Mouse (Mus musculus): Measurements from ENCODE around the gene Glud1. TPM values are rescaled to one million over a fixed set of nuclear protein-coding genes. Genes with fewer than 3 reads are reported as not detected.

Glud1 gene
- 99.3 and 164 TPM in 2 replicates for polyA plus RNA-seq (2012; rRNA removed)

GRCm38 (mm10) chr14:34310234-34310965 is at the start of gene Glud1, which contains the start of gene Shld2:
Glud1 (plus strand) TSS chr14:34310727.
Shld2 (minus strand) TSS chr14:34310493.

GRCm38 (mm10) chr14:34355301-34355700 is 44.8 kb downstream of the Glud1 start, which contains the start of gene Fam25c:
Fam25c (minus strand) TSS chr14:34355433.

GRCm38 (mm10) chr14:34374577-34374976 is 64.0 kb downstream of the Glud1 start, which contains the start of gene Sncg:
Sncg (minus strand) TSS chr14:34374789.

GRCm38 (mm10) chr14:34375415-34375904 is 64.9 kb downstream of the Glud1 start, which contains the start of gene Mmrn2:
Mmrn2 (plus strand) TSS chr14:34375465.

Other genes starting within 250 kb of the Glud1 start
- gene Anxa8, start 224.7 kb upstream of the Glud1 start, polyA plus RNA-seq (2012; rRNA removed): 14.1 and 14.6 TPM in 2 replicates
- gene A630023A22Rik, start 208.0 kb upstream of the Glud1 start, polyA plus RNA-seq (2012; rRNA removed): not detected in 2 replicates
- gene Npy4r, start 158.2 kb upstream of the Glud1 start, polyA plus RNA-seq (2012; rRNA removed): 0.07 and 0.24 TPM in 2 replicates
- gene Gprin2, start 109.1 kb upstream of the Glud1 start, polyA plus RNA-seq (2012; rRNA removed): 2.0 and 2.2 TPM in 2 replicates
- 10.6 and 13.1 TPM in 2 replicates for gene Syt15, start 91.1 kb upstream of the Glud1 start, polyA plus RNA-seq (2012; rRNA removed)
- 1.6 and 2.0 TPM in 2 replicates for gene Shld2, start 234 bp upstream of the Glud1 start, polyA plus RNA-seq (2012; rRNA removed)
- not detected in 2 replicates for gene Fam25c, start 44.7 kb downstream of the Glud1 start, polyA plus RNA-seq (2012; rRNA removed)
- 37.2 and 42.6 TPM in 2 replicates for gene Sncg, start 64.1 kb downstream of the Glud1 start, polyA plus RNA-seq (2012; rRNA removed)
- gene Mmrn2, start 64.7 kb downstream of the Glud1 start, polyA plus RNA-seq (2012; rRNA removed): 14.3 and 15.2 TPM in 2 replicates
- gene Bmpr1a, start 192.6 kb downstream of the Glud1 start, polyA plus RNA-seq (2012; rRNA removed): 9.9 and 11.5 TPM in 2 replicates
- not detected in 2 replicates for gene 9230112D13Rik, start 212.1 kb downstream of the Glud1 start, polyA plus RNA-seq (2012; rRNA removed)